Mouse (Mus musculus): ENCODE data around the gene Cox14.
A peak's percentile ranks its signal among the peaks of the same experiment; 100 is the strongest.

DNA sequence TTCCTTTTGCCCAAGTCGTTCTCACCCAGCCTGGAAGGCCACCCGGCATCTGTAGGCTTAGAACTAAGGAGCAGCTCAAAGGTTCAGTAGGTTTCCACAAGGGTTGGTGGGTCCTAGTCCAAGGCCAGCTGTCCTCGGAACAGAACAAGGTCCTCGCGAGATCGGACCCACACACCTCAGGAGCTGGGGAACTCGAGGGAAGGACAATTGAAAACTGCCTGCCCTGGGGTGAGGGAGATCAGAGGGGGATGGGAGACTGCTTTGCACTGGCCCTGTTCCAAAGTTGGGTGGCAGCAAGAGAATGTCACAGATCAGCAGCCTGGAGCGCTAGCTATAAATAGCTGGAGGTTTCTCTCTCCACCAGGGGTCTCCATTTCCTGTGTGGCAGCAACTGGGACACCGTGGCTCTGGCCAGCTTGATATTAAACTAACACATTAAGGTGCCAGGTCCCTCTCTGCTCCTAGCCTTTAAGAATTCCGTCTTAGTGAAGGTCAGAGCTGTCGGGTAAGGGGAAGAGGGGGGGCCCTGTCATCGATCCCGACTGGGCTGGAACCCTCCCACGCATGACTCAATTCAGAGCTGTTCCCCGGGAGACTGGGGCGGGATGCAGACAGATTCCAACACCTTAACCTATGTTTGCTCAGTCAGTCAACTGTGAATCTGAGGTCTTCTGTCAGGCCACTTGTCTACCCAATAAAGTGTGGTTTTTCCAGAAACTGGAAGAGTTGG, 961 bp upstream of the Cox14 start:
- TF ChIP-seq POLR2A (IDR thresholded peaks at IDR 0.05; ENCODE audit: borderline replicate concordance, control insufficient read depth, low read depth, low read length) = no peak
- TF ChIP-seq CTCF (IDR thresholded peaks at IDR 0.05; ENCODE audit: control insufficient read depth, insufficient read depth, low read length) = 0 out of 2 replicates have a peak, but pooled peaks have one; percentile 22

All from bone marrow, adult 2 months (tissue).